Mouse (Mus musculus) embryonic stem cell, embryonic (primary cell): Measurements from ENCODE around the gene Ttc24.

Experiments used
- CTCF ChIA-PET, 4 experiments: fragments of 300-600 bp in 2 of 4; fragments of 350-600 bp in 2 of 4; sonication (Branson Sonifier 250); formaldehyde crosslinking; loops; one replicate each; lab custom pipeline; 2022; ENCODE audit warnings: inconsistent platforms in 2 of 4; lab: Charles Lee
- POLR2A ChIA-PET, 4 experiments: fragments of 300-600 bp in 2 of 4; fragments of 350-600 bp in 2 of 4; sonication (Branson Sonifier 250); formaldehyde crosslinking; loops; one replicate each; lab custom pipeline; 2022; ENCODE audit warnings: antibody characterized with exemption in 4 of 4, inconsistent platforms in 1 of 4; lab: Charles Lee

Gene Ttc24

GRCm38 (mm10) chr3:88078204-88078603 is at the start of gene Ttc24:
Gene Ttc24, minus strand, starts transcription at chr3:88078304.
- ChIA-PET CTCF (interaction anchor here in 2 of 4 experiments (0.6 to 1.2 kb wide), 2 partner anchors 67 to 135 kb away, joined by 3 to 5 read pairs; no protein-coding TSS in a partner anchor), POLR2A (interaction anchor here in 1 of 4 experiments (0.6 kb wide), 1 partner anchor 9 kb away, joined by 3 read pairs; no protein-coding TSS in a partner anchor)

- CTCF ChIA-PET, result interaction anchor here in 2 of 4 experiments (0.6 to 2.7 kb wide), 5 partner anchors 11 to 141 kb away, joined by 3 to 8 read pairs (median 5); partner anchors contain the start of gene Mef2d (in 1 of the 2)
These were observed 49.5 kb upstream of the Ttc24 start for GRCm38 (mm10) chr3:88127636-88128035.

GRCm38 (mm10) chr3:88126181-88126580 is 48.1 kb upstream of the Ttc24 start:
- ChIA-PET CTCF (interaction anchor here in 2 of 4 experiments (1.0 to 2.7 kb wide), 5 partner anchors 13 to 105 kb away, joined by 3 to 8 read pairs (median 4); partner anchors contain the start of gene Mef2d (in 1 of the 2)), POLR2A (interaction anchor here in 2 of 4 experiments (0.6 to 1.6 kb wide), 4 partner anchors 9 to 44 kb away, joined by 3 to 4 read pairs (median 3); partner anchors contain the start of gene Iqgap3 (in 1 of the 2))

More at GRCm38 (mm10) chr3:88127636-88128035, 49.5 kb upstream of the Ttc24 start:
- POLR2A ChIA-PET, result interaction anchor here in 3 of 4 experiments (0.6 to 1.6 kb wide), 7 partner anchors 14 to 211 kb away, joined by 3 to 10 read pairs (median 4); partner anchors contain the start of gene Mef2d (in 2 of the 3)

GRCm38 (mm10) chr3:88125195-88125594 is 47.1 kb upstream of the Ttc24 start:
- CTCF ChIA-PET, result interaction anchor here in 1 of 4 experiments (0.9 to 1.6 kb wide), 2 partner anchors 10 to 13 kb away, joined by 3 read pairs; no protein-coding TSS in a partner anchor

DNA sequence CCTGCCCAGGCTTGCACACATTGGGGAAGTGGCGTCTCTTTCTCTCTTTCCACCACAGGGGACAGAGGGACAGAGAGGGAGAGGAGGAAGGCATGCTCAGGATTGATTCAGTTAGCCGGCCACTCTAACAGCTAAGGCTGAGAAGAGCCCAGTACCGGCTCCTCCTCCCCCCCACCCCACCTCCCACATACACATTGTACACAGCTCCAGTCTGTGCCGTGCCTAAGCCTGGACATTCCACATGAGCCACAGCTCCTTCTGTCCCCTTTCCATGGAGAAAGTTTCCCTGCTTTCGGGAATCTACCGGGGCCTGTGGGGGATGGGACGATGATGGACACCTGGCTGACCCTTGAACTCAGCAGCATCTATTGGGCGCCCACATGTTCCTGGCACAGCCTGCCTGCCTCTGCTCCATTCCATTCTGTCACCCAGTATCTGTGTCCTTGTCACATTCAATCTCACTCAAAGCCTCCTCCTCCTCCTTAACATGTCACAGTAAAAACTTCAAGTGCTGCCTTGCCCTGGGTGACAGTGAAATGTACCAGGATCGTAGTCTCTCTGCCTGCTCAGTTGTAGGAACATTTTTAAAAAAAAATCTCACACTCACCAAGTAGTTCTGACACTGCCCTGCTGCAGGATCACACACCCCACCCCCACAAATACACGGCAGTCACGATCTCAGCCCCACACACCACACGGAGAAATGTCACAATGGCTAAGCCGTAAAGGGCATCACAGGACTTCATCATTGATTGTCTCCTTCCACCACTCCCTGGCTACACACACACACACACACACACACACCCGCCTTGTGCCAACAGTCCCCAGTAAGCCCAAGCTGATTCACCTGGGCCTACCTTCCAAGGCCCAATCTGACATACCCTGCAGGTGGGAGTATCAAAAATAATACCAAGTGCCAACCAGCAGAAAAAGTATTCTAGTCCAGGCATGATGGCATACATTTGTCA is 43.3 kb upstream of the Ttc24 start:
- CTCF ChIA-PET, result interaction anchor here in 1 of 4 experiments (0.6 to 1.1 kb wide), 2 partner anchors 8 to 9 kb away, joined by 3 read pairs; no protein-coding TSS in a partner anchor
- POLR2A ChIA-PET, result interaction anchor here (0.6 to 1.7 kb wide), 9 partner anchors 8 to 37 kb away, joined by 3 to 9 read pairs (median 4); partner anchors contain the start of gene Mef2d (in 3 of the 4)

More at GRCm38 (mm10) chr3:88125195-88125594, 47.1 kb upstream of the Ttc24 start:
- POLR2A ChIA-PET, result interaction anchor here in 1 of 4 experiments (1.6 kb wide), 1 partner anchor 24 kb away, joined by 3 read pairs; no protein-coding TSS in a partner anchor

GRCm38 (mm10) chr3:88120117-88120651 is 42.1 kb upstream of the Ttc24 start:
- ChIA-PET CTCF (interaction anchor here in 1 of 4 experiments (0.5 to 1.1 kb wide), 2 partner anchors 10 to 22 kb away, joined by 3 read pairs; partner anchors contain the start of gene Mef2d), POLR2A (interaction anchor here (0.6 to 1.7 kb wide), 17 partner anchors 9 to 290 kb away, joined by 3 to 9 read pairs (median 4); partner anchors contain the start of genes Mef2d (in 2 of the 4), Iqgap3 (in 1 of the 4) and Pmf1 (in 1 of the 4))

GRCm38 (mm10) chr3:88114396-88114795 is 36.3 kb upstream of the Ttc24 start:
- CTCF ChIA-PET, result interaction anchor here in 1 of 4 experiments (1.0 kb wide), 1 partner anchor 8 kb away, joined by 3 read pairs; no protein-coding TSS in a partner anchor

DNA sequence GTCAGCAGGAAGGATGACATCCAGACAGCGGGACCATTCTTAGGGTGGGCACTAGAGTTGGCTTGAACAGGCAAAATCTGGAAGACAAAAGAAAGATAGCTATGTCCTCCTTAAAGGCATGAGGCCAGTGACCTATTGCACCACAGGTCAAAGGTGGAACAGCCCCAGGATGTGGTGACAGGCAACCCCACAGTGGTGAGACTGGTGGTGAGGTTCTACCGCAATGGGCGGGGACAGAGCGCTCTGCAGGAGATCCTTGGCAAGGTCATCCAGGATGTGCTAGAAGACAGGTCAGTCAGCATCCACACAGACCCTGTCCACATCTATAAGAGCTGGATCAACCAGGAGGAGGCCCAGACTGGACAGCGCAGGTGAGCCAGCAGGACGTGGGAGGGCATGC is 31.0 kb upstream of the Ttc24 start:
- CTCF ChIA-PET, result interaction anchor here in 1 of 4 experiments (1.3 kb wide), 1 partner anchor 49 kb away, joined by 4 read pairs; no protein-coding TSS in a partner anchor
- POLR2A ChIA-PET, result interaction anchor here in 2 of 4 experiments (1.3 to 2.1 kb wide), 3 partner anchors 8 to 61 kb away, joined by 3 to 8 read pairs (median 4); no protein-coding TSS in a partner anchor

More at GRCm38 (mm10) chr3:88114396-88114795, 36.3 kb upstream of the Ttc24 start:
- POLR2A ChIA-PET, result interaction anchor here in 2 of 4 experiments (0.9 to 1.5 kb wide), 4 partner anchors 16 to 36 kb away, joined by 3 to 4 read pairs (median 3); no protein-coding TSS in a partner anchor

DNA sequence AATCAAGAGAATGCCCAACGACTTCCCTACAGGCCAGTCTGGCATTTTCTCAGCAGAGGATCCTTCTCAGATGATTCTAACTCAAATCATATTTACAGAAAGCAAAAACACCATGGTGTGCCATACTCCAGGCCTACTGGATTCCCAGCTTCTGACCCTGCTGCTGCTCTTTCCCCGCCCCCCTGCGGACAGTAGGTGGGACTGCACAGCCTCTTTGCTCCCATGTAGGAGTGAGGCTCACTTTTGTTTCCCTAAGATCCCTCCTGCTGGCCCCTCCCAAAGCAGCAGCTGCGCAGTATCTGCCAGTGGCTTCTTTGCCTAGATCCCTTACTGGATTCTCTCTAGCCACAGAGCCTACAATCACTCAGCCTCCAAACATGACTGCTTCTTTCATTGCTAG is 28.0 kb upstream of the Ttc24 start:
- CTCF ChIA-PET, result interaction anchor here (0.5 to 1.8 kb wide), 14 partner anchors 9 to 138 kb away, joined by 3 to 10 read pairs (median 3); partner anchors contain the start of gene Hapln2 (in 1 of the 4)
- POLR2A ChIA-PET, result interaction anchor here in 3 of 4 experiments (0.6 to 1.6 kb wide), 7 partner anchors 10 to 331 kb away, joined by 3 to 5 read pairs (median 4); partner anchors contain the start of gene Mef2d (in 1 of the 3)

- ChIA-PET POLR2A (interaction anchor here in 2 of 4 experiments (1.1 to 1.3 kb wide), 2 partner anchors 8 to 53 kb away, joined by 3 read pairs; no protein-coding TSS in a partner anchor), CTCF (interaction anchor here in 2 of 4 experiments (0.7 to 1.3 kb wide), 3 partner anchors 17 to 140 kb away, joined by 3 read pairs; no protein-coding TSS in a partner anchor)
These were observed 24.5 kb upstream of the Ttc24 start for GRCm38 (mm10) chr3:88102611-88103010.

- POLR2A ChIA-PET, result interaction anchor here in 2 of 4 experiments (1.1 to 1.3 kb wide), 2 partner anchors 9 to 54 kb away, joined by 3 read pairs; no protein-coding TSS in a partner anchor
- CTCF ChIA-PET, result interaction anchor here in 1 of 4 experiments (0.7 to 1.3 kb wide), 2 partner anchors 17 to 140 kb away, joined by 3 read pairs; no protein-coding TSS in a partner anchor
These were observed 24.1 kb upstream of the Ttc24 start for GRCm38 (mm10) chr3:88102196-88102595.

GRCm38 (mm10) chr3:88101736-88102135 is 23.6 kb upstream of the Ttc24 start:
- ChIA-PET POLR2A (interaction anchor here in 2 of 4 experiments (1.1 to 1.3 kb wide), 2 partner anchors 9 to 54 kb away, joined by 3 read pairs; no protein-coding TSS in a partner anchor), CTCF (interaction anchor here in 1 of 4 experiments (1.3 kb wide), 1 partner anchor 141 kb away, joined by 3 read pairs; no protein-coding TSS in a partner anchor)

DNA sequence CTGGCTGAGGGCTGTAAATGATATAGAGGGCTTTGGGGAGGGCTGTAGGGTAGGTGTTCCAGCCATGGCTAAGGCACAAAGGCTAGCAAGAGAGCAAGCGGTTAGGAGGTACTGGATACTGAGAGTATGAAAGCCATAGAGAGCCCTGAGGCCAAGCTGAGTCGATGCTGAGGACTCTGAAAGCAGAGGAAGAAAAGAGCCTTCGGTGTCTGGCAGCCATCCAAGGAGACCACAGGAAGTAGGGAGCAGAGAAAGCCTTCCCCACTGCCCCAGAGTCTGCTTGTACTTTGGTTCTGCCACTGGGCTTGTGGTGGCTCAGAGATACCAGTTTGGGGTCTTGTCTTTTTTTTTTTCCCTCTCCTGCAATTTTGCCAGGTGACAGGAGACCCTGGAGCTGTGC is 22.1 kb upstream of the Ttc24 start:
- POLR2A ChIA-PET, result interaction anchor here in 2 of 4 experiments (0.6 to 1.1 kb wide), 2 partner anchors 12 to 103 kb away, joined by 3 read pairs; no protein-coding TSS in a partner anchor
- CTCF ChIA-PET, result no interaction called here

DNA sequence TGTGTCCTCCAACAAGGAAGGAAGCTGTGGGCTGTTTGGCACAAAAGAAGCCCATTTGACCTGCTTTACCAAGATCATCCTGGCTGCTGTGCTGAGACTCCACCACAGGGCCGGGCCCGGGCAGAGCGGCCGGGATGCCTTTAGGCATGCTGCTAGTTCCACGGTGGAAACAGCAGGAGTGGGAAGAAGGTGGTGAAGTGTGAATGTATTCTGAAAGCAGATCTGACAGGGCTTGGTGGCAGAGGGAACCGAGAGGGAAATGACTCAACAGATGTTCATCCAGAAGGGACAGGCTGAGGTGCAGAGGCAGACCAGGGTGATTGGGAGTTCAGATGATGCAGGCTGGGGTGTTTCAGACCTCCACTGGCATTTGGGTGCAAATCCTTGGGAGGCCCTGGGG is 19.6 kb upstream of the Ttc24 start:
- CTCF ChIA-PET, result interaction anchor here in 1 of 4 experiments (0.9 kb wide), 1 partner anchor 111 kb away, joined by 3 read pairs; no protein-coding TSS in a partner anchor

DNA sequence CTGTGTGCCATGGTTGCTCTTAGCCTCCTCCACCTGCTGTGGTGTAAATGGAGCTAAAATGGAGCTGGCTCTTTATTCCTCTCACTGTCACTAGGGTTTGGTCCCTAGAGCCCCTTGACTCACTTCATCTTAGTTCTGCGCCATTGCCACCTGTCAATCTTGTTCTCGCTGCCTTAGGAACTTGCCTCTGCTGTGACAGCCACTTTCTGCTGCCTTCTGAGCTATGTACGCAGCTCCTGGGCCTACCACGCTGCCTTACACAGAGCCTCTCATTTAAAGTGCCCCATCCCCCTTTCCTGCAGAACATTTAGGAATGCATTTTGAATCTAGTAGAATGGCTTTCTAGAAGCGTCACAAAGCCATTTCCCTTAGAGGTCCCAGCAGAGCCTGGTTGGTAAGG is 16.0 kb upstream of the Ttc24 start:
- POLR2A ChIA-PET, result interaction anchor here in 3 of 4 experiments (0.6 to 1.3 kb wide), 11 partner anchors 12 to 353 kb away, joined by 3 to 6 read pairs (median 4); partner anchors contain the start of gene Iqgap3 (in 2 of the 3)
- CTCF ChIA-PET, result interaction anchor here in 1 of 4 experiments (1.1 to 1.6 kb wide), 3 partner anchors 12 to 148 kb away, joined by 3 to 4 read pairs (median 4); no protein-coding TSS in a partner anchor

More for the DNA sequence above, 19.6 kb upstream of the Ttc24 start:
- POLR2A ChIA-PET, result interaction anchor here in 3 of 4 experiments (0.6 to 1.6 kb wide), 4 partner anchors 10 to 1817 kb away, joined by 3 to 4 read pairs (median 3); no protein-coding TSS in a partner anchor

GRCm38 (mm10) chr3:88090616-88091015 is 12.5 kb upstream of the Ttc24 start:
- POLR2A ChIA-PET, result interaction anchor here in 3 of 4 experiments (0.5 to 2.4 kb wide), 4 partner anchors 9 to 142 kb away, joined by 3 to 19 read pairs (median 4); partner anchors contain the start of gene Iqgap3 (in 1 of the 3)

More at GRCm38 (mm10) chr3:88090616-88091015, 12.5 kb upstream of the Ttc24 start:
- CTCF ChIA-PET, result interaction anchor here in 2 of 4 experiments (0.6 to 0.7 kb wide), 2 partner anchors 402 to 471 kb away, joined by 3 read pairs; no protein-coding TSS in a partner anchor
